13 mouse cellular contexts compared by ENCODE assay signal in genomic region chr8:108450847-108451246, GRCm38 (mm10).
A peak's percentile ranks its signal among the peaks of the same experiment; 100 is the strongest.
DNase-seq lines count a peak whose midpoint lies in the region; ATAC-seq and TF ChIP-seq lines count a peak whose summit lies in the region.
"Had no signal": no experiment of that assay in that cellular context is flagged by ENCODE, and none has a peak within 500 bp of the region (broad histone marks: within the 10 kb centered on the region; RNA-seq: fewer than 3 reads in every experiment).

No protein-coding gene starts in this region.

- peak overlapping the region; percentile 29; the same call in 1 of the 2 replicates for H3K27ac ChIP-seq in heart, embryonic 10.5 days
- peak overlapping the region; percentile 44; the same call in 1 of the 2 replicates for H3K27ac ChIP-seq in lung, embryonic 14.5 days (ENCODE audit: low read depth)
- H3K27ac ChIP-seq in embryonic facial prominence, embryonic 10.5 days (replicated peaks) = peak overlapping the region; percentile 65
- H3K27ac ChIP-seq: limb, embryonic 15.5 days; stomach, embryonic 15.5 days had no signal

- no peak for DNase-seq in heart, embryonic 10.5 days (ENCODE audit: low spot score)
- DNase-seq in heart, adult 8-10 months (ENCODE audit: low spot score) = no peak
- peak; percentile 48 for DNase-seq in lung, embryonic 14.5 days
- no peak for DNase-seq in lung, postnatal 10 days
- DNase-seq in embryonic facial prominence, embryonic 10.5 days (ENCODE audit: low spot score) = peak; percentile 66
- DNase-seq in neural tube, embryonic 10.5 days (ENCODE audit: extremely low spot score, low spot score) = peak; percentile 43
- DNase-seq in layer of hippocampus, adult 8-10 months (ENCODE audit: low spot score in 2 of 2) = no peak
- no peak for DNase-seq in MN1 (ENCODE audit: low spot score)
- DNase-seq: adrenal gland, adult 2 months; layer of hippocampus, postnatal 36 days had no signal

- peak overlapping the region; percentile 31; the same call in 1 of the 2 replicates for H3K4me3 ChIP-seq in heart, embryonic 10.5 days
- no peak overlapping the region for H3K4me3 ChIP-seq in lung, embryonic 14.5 days (ENCODE audit: low read depth, low read length)
- H3K4me3 ChIP-seq in embryonic facial prominence, embryonic 10.5 days = peak overlapping the region; percentile 28
- H3K4me3 ChIP-seq: limb, embryonic 15.5 days; stomach, embryonic 15.5 days had no signal

- H3K9me3 ChIP-seq in heart, embryonic 10.5 days = no peaks in the 10 kb centered on the region
- no peaks in the 10 kb centered on the region for H3K9me3 ChIP-seq in lung, embryonic 14.5 days (ENCODE audit: low read depth, low read length)
- no peaks in the 10 kb centered on the region for H3K9me3 ChIP-seq in embryonic facial prominence, embryonic 10.5 days
- H3K9me3 ChIP-seq: limb, embryonic 15.5 days; stomach, embryonic 15.5 days had no signal

- peak; percentile 75; the same call in 1 of the 2 replicates for ATAC-seq in lung, embryonic 14.5 days (ENCODE audit: insufficient read depth)
- ATAC-seq: intestine, postnatal 0 days had no signal

- peak overlapping the region; percentile 31 for H3K4me2 ChIP-seq in lung, embryonic 14.5 days
- H3K4me2 ChIP-seq: limb, embryonic 15.5 days; stomach, embryonic 15.5 days had no signal

- H3K9ac ChIP-seq in lung, embryonic 14.5 days = no peak overlapping the region
- H3K9ac ChIP-seq: limb, embryonic 15.5 days; stomach, embryonic 15.5 days had no signal

- WGBS in heart, embryonic 10.5 days = 26% methylated on average over 8 of the region's 8 CpGs
- WGBS in lung, embryonic 14.5 days = 41% methylated on average over 8 of the region's 8 CpGs
- WGBS in embryonic facial prominence, embryonic 10.5 days = 18% methylated on average over 8 of the region's 8 CpGs

- H3K36me3 ChIP-seq in heart, embryonic 10.5 days = no peaks in the 10 kb centered on the region
- H3K36me3 ChIP-seq in lung, embryonic 14.5 days (ENCODE audit: insufficient read depth) = no peaks in the 10 kb centered on the region
- no peaks in the 10 kb centered on the region for H3K36me3 ChIP-seq in embryonic facial prominence, embryonic 10.5 days (replicated peaks)
- H3K36me3 ChIP-seq: limb, embryonic 15.5 days; stomach, embryonic 15.5 days had no signal

- no peaks in the 10 kb centered on the region for H3K27me3 ChIP-seq in heart, embryonic 10.5 days (ENCODE audit: insufficient read depth, poor library complexity, severe bottlenecking)
- no peaks in the 10 kb centered on the region for H3K27me3 ChIP-seq in lung, embryonic 14.5 days (ENCODE audit: insufficient read depth, low read length)
- H3K27me3 ChIP-seq in embryonic facial prominence, embryonic 10.5 days (replicated peaks; ENCODE audit: low read depth, poor library complexity, severe bottlenecking) = peaks cover 25% of the 10 kb centered on the region
- H3K27me3 ChIP-seq: limb, embryonic 15.5 days; stomach, embryonic 15.5 days had no signal

- H3K4me1 ChIP-seq in heart, embryonic 10.5 days = 0 out of 2 replicates have a peak, but pooled peaks cover 3% of the 10 kb centered on the region
- no peaks in the 10 kb centered on the region for H3K4me1 ChIP-seq in lung, embryonic 14.5 days (ENCODE audit: insufficient read depth)
- peaks cover 27% of the 10 kb centered on the region for H3K4me1 ChIP-seq in embryonic facial prominence, embryonic 10.5 days
- H3K4me1 ChIP-seq: limb, embryonic 15.5 days; stomach, embryonic 15.5 days had no signal

- no peak for TF ChIP-seq CTCF in lung, embryonic 14.5 days (IDR thresholded peaks at IDR 0.05; ENCODE audit: low read depth)

Comparison
In these comparisons a context has a peak if more than half of its experiments do, and no peak if none do; other contexts are left out.
1. DNase-seq: peak in lung, embryonic 14.5 days (single experiment), embryonic facial prominence, embryonic 10.5 days (single experiment) and neural tube, embryonic 10.5 days (single experiment); none in heart, embryonic 10.5 days (single experiment), heart, adult 8-10 months (single experiment), lung, postnatal 10 days (single experiment), layer of hippocampus, adult 8-10 months (0 of 2) and MN1 (single experiment).
2. Peak in every context shown above with its lines, with median percentiles within 50 percentile points of each other: H3K27ac ChIP-seq.